Mouse (Mus musculus): ENCODE results near the gene Slc7a3. TPM values are rescaled to one million over a fixed set of nuclear protein-coding genes. Genes with fewer than 3 reads are reported as not detected.
A peak's percentile ranks its signal among the peaks of the same experiment; 100 is the strongest.
"Not testable (repeated sequence)": the region's sequence is repeated elsewhere in the genome, so short reads cannot be mapped to it uniquely, and the experiment has no call there.

The Slc7a3 gene
- 2.1 and 2.6 TPM in 2 replicates for polyA plus RNA-seq (2012; rRNA removed)

DNA sequence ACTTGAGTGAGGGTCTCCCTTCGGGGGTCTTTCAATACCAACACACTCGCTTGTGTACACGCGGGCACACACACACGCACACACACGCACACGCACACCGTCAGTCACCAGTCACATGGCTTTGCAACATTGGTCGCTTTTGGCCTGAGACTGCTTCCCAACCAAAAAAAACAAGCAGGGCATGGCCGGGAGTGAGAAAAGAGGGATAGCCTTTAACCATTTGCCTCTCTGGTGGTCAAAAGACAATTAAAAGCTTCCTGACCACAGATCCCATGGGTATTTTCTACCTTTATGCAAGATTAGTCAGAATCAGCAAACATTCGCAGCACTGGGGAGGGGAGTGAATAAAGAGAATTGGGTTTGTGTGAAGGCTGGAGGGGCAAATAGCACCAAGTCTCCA lies at the start of gene Slc7a3:
TSS of gene Slc7a3 (minus strand) at position 101 of the 400 bp plus-strand sequence.
- no peak for TF ChIP-seq POLR2A (IDR thresholded peaks at IDR 0.05; ENCODE audit: low read depth, low read length)
- H3K27ac ChIP-seq (ENCODE audit: insufficient read depth, low read length): no peak within 1 kb of the TSS
- H3K36me3 ChIP-seq (ENCODE audit: control insufficient read depth, insufficient read depth, low read length): no peaks in the 10 kb centered on the region
- H3K27me3 ChIP-seq (ENCODE audit: control insufficient read depth, insufficient read depth, low read length): peaks cover 1% of the 10 kb centered on the region; the same call in 1 of the 2 replicates
- 60% methylated on average over 11 of the region's 11 CpGs for WGBS
- H3K4me3 ChIP-seq (ENCODE audit: extremely low read depth, insufficient read depth, insufficient read length): no peak within 1 kb of the TSS
- DNase-seq (ENCODE audit: low read depth in 1 of 2, low spot score in 2 of 2): no peak
- H3K4me1 ChIP-seq (ENCODE audit: control insufficient read depth, insufficient read depth, insufficient read length): peaks cover 1% of the 10 kb centered on the region; the same call in 1 of the 2 replicates

DNA sequence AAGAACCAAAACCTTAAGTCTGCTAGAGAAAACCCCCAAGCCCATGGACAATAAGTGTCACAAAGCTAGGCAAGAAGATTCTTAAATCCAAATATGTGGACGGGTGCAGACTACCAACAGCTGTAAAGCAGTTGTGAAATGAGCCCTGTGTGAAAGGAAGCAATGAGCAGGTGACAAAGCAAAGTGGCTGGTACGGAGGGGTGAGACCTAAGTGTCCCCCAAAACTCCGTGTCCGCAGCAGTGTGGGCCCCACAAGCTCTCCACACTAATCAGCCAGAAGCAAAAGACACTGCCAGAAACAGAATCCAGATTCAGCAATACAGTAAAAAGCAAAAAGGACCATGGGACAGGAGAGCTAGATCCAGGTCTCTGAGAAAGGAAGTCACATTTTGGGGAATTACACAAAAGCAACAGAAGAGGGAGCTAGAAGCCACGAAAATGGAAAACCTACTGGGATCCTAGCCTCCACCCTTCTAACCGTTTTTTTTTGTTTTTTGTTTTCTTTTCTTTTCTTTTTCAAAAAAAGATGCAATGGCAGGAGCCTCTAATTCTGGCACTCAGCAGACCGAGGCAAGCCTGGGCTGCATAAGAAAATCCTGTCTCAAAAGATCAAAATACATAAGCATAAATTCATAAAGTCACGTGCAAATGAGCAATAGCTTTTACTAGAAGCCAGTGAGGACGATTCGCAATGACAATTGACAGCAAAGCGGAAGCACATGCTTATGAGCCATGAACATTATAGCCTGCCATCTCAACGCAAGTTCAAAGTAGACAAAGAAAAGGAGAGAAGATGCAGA lies 46.4 kb upstream of the Slc7a3 start:
- no peaks in the 10 kb centered on the region for H3K4me1 ChIP-seq (ENCODE audit: control insufficient read depth, insufficient read depth, insufficient read length)
- no peaks in the 10 kb centered on the region for H3K27me3 ChIP-seq (ENCODE audit: control insufficient read depth, insufficient read depth, low read length)
- H3K4me3 ChIP-seq (ENCODE audit: extremely low read depth, insufficient read depth, insufficient read length): peak overlapping the region; percentile 30; the same call in 1 of the 2 replicates
- DNase-seq (ENCODE audit: low read depth in 1 of 2, low spot score in 2 of 2): peak in 1 of 2 experiments; percentile 27
- no peaks in the 10 kb centered on the region for H3K36me3 ChIP-seq (ENCODE audit: control insufficient read depth, insufficient read depth, low read length)
- 0 out of 2 replicates have a peak overlapping the region, but pooled peaks have one; percentile 9 for H3K27ac ChIP-seq (ENCODE audit: insufficient read depth, low read length)
- TF ChIP-seq CTCF (IDR thresholded peaks at IDR 0.05; ENCODE audit: extremely low read depth, insufficient read depth, insufficient read length, insufficient replicate concordance): no peak
- no peak for TF ChIP-seq POLR2A (IDR thresholded peaks at IDR 0.05; ENCODE audit: low read depth, low read length)
- 36% methylated on average over 12 of the region's 12 CpGs for WGBS

GRCm38 (mm10) chrX:101131001-101131400 lies 45.2 kb upstream of the Slc7a3 start:
- TF ChIP-seq POLR2A (IDR thresholded peaks at IDR 0.05; ENCODE audit: low read depth, low read length) (no peak), CTCF (IDR thresholded peaks at IDR 0.05; ENCODE audit: extremely low read depth, insufficient read depth, insufficient read length, insufficient replicate concordance) (peak; percentile 12; the same call in 1 of the 2 replicates)
- no peaks in the 10 kb centered on the region for H3K36me3 ChIP-seq (ENCODE audit: control insufficient read depth, insufficient read depth, low read length)
- H3K4me3 ChIP-seq (ENCODE audit: extremely low read depth, insufficient read depth, insufficient read length): no peak overlapping the region
- H3K27ac ChIP-seq (ENCODE audit: insufficient read depth, low read length): no peak overlapping the region
- WGBS: 31% methylated on average over 7 of the region's 7 CpGs
- peak; percentile 38 to 59 for DNase-seq (ENCODE audit: low read depth in 1 of 2, low spot score in 2 of 2)
- H3K27me3 ChIP-seq (ENCODE audit: control insufficient read depth, insufficient read depth, low read length): no peaks in the 10 kb centered on the region
- H3K4me1 ChIP-seq (ENCODE audit: control insufficient read depth, insufficient read depth, insufficient read length): no peaks in the 10 kb centered on the region

- DNase-seq (ENCODE audit: low read depth in 1 of 2, low spot score in 2 of 2): no peak
- no peak overlapping the region for H3K4me3 ChIP-seq (ENCODE audit: extremely low read depth, insufficient read depth, insufficient read length)
- 33% methylated on average over 2 of the region's 2 CpGs for WGBS
- TF ChIP-seq POLR2A (IDR thresholded peaks at IDR 0.05; ENCODE audit: low read depth, low read length) (no peak), CTCF (IDR thresholded peaks at IDR 0.05; ENCODE audit: extremely low read depth, insufficient read depth, insufficient read length, insufficient replicate concordance) (no peak)
- no peak overlapping the region for H3K27ac ChIP-seq (ENCODE audit: insufficient read depth, low read length)
- H3K27me3 ChIP-seq (ENCODE audit: control insufficient read depth, insufficient read depth, low read length): no peaks in the 10 kb centered on the region
- no peaks in the 10 kb centered on the region for H3K4me1 ChIP-seq (ENCODE audit: control insufficient read depth, insufficient read depth, insufficient read length)
- no peaks in the 10 kb centered on the region for H3K36me3 ChIP-seq (ENCODE audit: control insufficient read depth, insufficient read depth, low read length)
Observed at GRCm38 (mm10) chrX:101128559-101128958, 42.7 kb upstream of the Slc7a3 start.

DNA sequence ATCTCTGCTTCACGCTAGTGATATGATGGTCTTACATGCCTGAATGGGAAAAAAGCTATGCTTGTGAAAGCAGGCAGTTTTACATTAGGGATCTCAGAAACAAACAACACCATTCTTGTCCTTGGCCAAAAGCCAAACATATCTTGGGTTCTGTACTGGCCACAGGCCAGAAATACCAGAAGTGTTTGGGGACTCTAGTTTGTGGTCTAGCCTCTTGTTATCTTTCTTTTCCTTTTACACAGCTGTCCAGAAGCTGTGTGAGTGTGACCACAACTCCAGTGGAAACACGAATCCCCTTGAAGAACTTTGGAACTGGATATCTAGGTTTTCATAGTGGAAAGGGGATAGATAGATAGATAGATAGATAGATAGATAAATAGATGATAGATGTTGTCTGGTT lies 41.2 kb upstream of the Slc7a3 start:
- Histone ChIP-seq H3K27ac (ENCODE audit: insufficient read depth, low read length) (no peak overlapping the region), H3K4me1 (ENCODE audit: control insufficient read depth, insufficient read depth, insufficient read length) (no peaks in the 10 kb centered on the region), H3K27me3 (ENCODE audit: control insufficient read depth, insufficient read depth, low read length) (no peaks in the 10 kb centered on the region), H3K36me3 (ENCODE audit: control insufficient read depth, insufficient read depth, low read length) (no peaks in the 10 kb centered on the region), H3K4me3 (ENCODE audit: extremely low read depth, insufficient read depth, insufficient read length) (no peak overlapping the region)
- TF ChIP-seq CTCF (IDR thresholded peaks at IDR 0.05; ENCODE audit: extremely low read depth, insufficient read depth, insufficient read length, insufficient replicate concordance): no peak
- no peak for TF ChIP-seq POLR2A (IDR thresholded peaks at IDR 0.05; ENCODE audit: low read depth, low read length)
- no peak for DNase-seq (ENCODE audit: low read depth in 1 of 2, low spot score in 2 of 2)
- 53% methylated on average over 2 of the region's 2 CpGs for WGBS

DNA sequence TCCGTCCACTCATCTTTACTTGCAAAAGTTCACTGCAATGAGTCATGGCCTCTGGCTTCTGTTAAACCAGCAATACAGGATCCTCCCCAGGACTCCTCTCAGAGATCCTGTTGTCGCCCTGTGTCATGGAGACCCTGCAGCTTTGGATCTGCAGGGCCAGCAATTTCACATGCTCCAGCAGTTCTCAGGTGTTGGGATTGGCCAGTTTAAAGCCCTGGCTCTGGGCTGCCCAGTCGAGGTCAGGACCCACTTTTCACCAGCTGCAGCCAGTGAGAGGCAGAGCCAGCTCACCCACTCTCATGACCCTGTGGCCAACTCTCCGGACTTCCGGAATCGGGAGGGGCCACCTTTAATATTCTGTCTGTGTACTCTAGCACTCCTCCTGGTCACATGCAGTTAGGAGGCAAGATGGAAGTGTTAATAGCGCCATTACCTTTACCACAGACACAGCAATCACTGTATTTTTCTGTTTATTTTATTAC lies 40.7 kb upstream of the Slc7a3 start:
- Histone ChIP-seq H3K4me1 (ENCODE audit: control insufficient read depth, insufficient read depth, insufficient read length) (no peaks in the 10 kb centered on the region), H3K27ac (ENCODE audit: insufficient read depth, low read length) (no peak overlapping the region), H3K36me3 (ENCODE audit: control insufficient read depth, insufficient read depth, low read length) (no peaks in the 10 kb centered on the region), H3K27me3 (ENCODE audit: control insufficient read depth, insufficient read depth, low read length) (no peaks in the 10 kb centered on the region), H3K4me3 (ENCODE audit: extremely low read depth, insufficient read depth, insufficient read length) (no peak overlapping the region)
- WGBS: 70% methylated on average over 7 of the region's 7 CpGs
- no peak for DNase-seq (ENCODE audit: low read depth in 1 of 2, low spot score in 2 of 2)
- TF ChIP-seq POLR2A (IDR thresholded peaks at IDR 0.05; ENCODE audit: low read depth, low read length) (no peak), CTCF (IDR thresholded peaks at IDR 0.05; ENCODE audit: extremely low read depth, insufficient read depth, insufficient read length, insufficient replicate concordance) (no peak)

DNA sequence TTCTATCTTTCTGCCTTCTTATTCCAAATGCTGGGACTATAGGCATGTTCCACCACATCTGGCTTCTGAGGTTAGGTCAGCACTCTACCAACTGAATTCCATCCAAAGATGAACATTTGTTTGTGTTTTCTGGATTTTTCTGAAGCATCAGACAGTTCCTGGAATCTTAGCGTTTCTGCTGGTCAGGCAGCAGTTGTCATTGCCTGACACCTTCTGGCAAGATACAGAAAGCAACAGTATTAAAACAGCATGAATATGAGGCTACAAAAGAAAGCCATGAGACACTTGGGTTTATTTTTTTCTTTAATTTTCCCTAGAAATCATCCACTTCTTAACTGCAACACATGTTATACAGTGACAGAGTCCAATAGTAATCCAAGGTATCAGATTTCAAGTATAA lies 34.7 kb upstream of the Slc7a3 start:
- Histone ChIP-seq H3K36me3 (ENCODE audit: control insufficient read depth, insufficient read depth, low read length) (no peaks in the 10 kb centered on the region), H3K4me3 (ENCODE audit: extremely low read depth, insufficient read depth, insufficient read length) (no peak overlapping the region), H3K27me3 (ENCODE audit: control insufficient read depth, insufficient read depth, low read length) (no peaks in the 10 kb centered on the region), H3K27ac (ENCODE audit: insufficient read depth, low read length) (no peak overlapping the region), H3K4me1 (ENCODE audit: control insufficient read depth, insufficient read depth, insufficient read length) (no peaks in the 10 kb centered on the region)
- 49% methylated on average over 1 of the region's 1 CpGs for WGBS
- DNase-seq (ENCODE audit: low read depth in 1 of 2, low spot score in 2 of 2): no peak
- no peak for TF ChIP-seq CTCF (IDR thresholded peaks at IDR 0.05; ENCODE audit: extremely low read depth, insufficient read depth, insufficient read length, insufficient replicate concordance)
- no peak for TF ChIP-seq POLR2A (IDR thresholded peaks at IDR 0.05; ENCODE audit: low read depth, low read length)

DNA sequence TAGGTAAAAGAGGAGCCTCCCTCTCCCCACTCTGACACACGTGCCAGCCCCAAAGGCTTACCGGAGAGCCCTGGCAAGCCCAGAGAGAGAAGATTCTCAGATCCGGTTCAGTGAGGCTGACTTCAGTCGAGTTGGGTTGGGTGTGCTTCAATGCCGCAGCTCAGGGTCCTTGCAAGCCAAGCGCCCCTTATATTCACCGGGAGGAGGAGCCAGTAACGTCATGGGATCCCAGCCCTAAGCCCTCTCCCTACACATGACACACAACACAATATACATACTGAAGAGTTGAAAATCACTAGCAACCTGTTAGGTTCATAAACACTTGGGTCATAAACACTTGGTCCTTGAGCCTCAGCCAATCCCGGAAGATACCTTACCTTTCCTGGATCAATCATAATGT lies 609 bp downstream of the Slc7a3 start:
- not testable (repeated sequence) for H3K4me1 ChIP-seq (ENCODE audit: control insufficient read depth, insufficient read depth, insufficient read length); DNase-seq (ENCODE audit: low read depth in 1 of 2, low spot score in 2 of 2); H3K27me3 ChIP-seq (ENCODE audit: control insufficient read depth, insufficient read depth, low read length); H3K27ac ChIP-seq (ENCODE audit: insufficient read depth, low read length); H3K4me3 ChIP-seq (ENCODE audit: extremely low read depth, insufficient read depth, insufficient read length); H3K36me3 ChIP-seq (ENCODE audit: control insufficient read depth, insufficient read depth, low read length)
- 24% methylated on average over 9 of the region's 9 CpGs for WGBS

Measured in spleen, adult 2 months (tissue).